Mouse (Mus musculus): ENCODE data around the gene Rora. TPM values are rescaled to one million over a fixed set of nuclear protein-coding genes. Genes with fewer than 3 reads are reported as not detected.

Gene Rora
- total RNA-seq, 1 experiment from 2014 or later, result 3.4 TPM

DNA sequence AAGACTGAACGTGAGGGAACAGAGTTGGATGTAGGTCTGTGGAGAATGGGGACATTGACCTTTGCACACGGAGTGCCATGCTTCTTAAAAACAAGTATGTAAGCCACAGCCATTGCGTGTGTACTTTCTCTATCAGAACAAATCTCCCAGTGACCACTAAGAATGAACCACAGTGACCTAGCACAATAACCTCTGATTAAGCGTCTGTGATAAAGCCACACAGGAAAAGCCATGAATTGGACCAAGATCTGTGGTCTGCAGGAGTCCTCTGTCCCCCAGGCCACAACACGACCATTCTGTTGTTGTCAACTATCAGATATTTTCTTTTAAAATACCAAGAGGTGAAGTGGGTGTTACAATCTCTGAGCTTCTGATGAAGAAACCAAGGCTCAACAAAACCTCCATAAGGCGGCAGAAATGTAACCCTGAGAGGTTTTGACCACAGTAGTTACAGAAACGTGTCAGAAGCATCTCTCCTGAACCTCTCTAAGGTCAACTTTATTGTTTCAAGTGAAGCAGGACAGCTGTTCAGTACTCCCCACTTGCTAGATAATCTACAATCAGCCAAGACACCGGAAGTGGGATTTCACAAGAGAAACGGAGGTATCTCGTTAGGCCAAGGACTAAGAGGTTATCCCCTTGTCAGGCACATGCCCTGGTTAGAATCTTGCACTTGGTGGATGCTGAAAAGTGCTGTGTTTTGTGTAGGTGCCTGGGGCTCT, 666.5 kb downstream of the Rora start:
- ATAC-seq (replicated peaks; ENCODE audit: insufficient number of reproducible peaks, low FRiP score, low TSS enrichment, poor library complexity, severe bottlenecking), result peak; percentile 50; the same call in 1 of the 2 replicates

DNA sequence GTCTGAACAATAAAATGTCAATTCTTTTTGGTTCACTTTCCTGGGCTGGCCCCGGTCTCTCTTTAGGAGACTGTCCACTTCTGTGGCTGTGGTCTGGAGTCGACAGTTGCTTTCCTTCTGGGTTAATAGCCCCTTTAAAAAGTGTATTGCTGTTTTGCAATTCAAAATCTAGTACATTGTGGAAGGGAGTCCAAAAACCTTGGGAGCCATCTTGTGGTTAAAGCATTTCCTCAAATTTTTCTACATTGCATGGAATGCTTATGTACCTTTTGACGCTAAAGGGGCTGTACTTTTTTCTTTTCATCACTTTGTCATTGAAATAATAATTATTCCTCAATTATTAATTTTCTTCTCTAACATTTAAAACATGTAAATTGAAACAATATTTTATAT, 667.0 kb downstream of the Rora start:
- no peak for ATAC-seq (replicated peaks; ENCODE audit: insufficient number of reproducible peaks, low FRiP score, low TSS enrichment, poor library complexity, severe bottlenecking)

DNA sequence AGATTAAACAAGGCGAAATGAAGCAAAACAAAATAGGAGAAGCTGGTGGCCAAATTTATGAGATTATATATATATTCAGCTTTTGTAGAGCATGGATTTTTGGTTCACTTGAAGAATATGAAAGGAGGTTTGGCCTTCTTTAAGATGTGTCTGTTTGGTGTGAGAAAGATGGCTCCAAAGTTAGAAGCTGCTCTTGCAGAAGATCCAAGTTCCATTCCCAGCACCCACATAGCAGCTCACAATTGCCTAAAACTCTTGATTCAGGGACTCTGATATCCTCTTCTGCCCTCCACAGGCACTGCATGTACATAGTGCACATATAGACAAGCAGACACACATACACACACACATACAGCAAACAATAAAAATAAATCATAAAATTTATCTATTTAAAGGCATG, 668.4 kb downstream of the Rora start:
- ATAC-seq (replicated peaks; ENCODE audit: insufficient number of reproducible peaks, low FRiP score, low TSS enrichment, poor library complexity, severe bottlenecking), result no peak

DNA sequence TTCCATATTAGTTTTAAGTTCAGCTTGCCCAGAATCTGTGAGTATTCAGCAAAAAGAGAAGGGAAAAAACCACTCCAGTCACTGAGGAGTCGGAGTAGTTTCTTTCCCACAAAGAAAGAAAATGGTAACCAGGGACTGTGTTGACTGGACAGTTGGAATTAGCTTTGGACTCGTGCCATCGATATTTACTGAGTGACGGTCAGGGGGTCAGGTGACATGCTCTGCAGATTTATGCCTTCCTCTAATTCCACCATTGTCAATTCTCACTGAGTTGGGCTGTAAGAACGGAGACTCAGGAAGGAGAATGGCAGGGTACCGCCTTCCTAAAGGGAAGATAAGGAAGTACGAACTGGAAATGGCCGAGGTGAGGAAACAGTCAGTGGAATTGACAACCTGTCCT, 670.2 kb downstream of the Rora start:
- no peak for ATAC-seq (replicated peaks; ENCODE audit: insufficient number of reproducible peaks, low FRiP score, low TSS enrichment, poor library complexity, severe bottlenecking)

DNA sequence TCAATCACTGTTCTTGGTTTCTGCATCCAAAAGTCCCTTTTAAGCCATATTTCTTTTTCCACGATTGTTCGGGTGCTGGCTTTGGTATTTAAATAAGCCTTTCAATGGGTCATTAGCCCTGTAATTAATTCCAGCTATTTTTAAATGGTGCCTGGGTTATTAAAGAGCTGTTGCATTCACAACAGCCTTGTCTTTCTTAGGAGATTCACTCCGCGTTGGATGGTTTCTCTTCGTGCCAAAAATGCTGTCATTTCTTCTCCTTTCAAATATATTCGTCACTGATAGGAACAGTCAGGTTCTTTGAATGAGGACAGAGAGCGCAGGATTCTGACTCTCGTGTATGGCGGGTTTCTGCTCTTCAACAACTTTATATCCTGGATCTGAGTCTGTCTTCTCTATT, 673.5 kb downstream of the Rora start:
- no peak for ATAC-seq (replicated peaks; ENCODE audit: insufficient number of reproducible peaks, low FRiP score, low TSS enrichment, poor library complexity, severe bottlenecking)

DNA sequence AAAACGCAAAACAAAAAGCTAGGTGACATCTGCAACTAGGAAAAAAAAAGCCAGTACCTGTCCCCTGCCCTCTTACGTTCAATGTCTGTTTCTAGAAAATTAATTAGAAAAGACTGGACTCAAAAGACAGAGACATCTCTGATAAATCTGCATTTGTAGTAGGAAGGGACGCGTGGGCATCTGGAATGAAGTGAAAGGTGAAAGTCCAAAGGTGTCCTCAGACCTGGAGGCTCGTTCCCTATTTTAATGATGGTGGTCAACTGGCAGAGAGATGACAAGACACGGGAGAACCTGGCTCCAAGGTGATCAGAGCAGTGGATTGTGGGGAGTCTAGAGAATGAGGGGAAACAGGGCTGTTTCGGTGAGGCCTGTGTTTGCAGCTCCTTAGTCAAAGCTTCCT, 674.0 kb downstream of the Rora start:
- no peak for ATAC-seq (replicated peaks; ENCODE audit: insufficient number of reproducible peaks, low FRiP score, low TSS enrichment, poor library complexity, severe bottlenecking)

DNA sequence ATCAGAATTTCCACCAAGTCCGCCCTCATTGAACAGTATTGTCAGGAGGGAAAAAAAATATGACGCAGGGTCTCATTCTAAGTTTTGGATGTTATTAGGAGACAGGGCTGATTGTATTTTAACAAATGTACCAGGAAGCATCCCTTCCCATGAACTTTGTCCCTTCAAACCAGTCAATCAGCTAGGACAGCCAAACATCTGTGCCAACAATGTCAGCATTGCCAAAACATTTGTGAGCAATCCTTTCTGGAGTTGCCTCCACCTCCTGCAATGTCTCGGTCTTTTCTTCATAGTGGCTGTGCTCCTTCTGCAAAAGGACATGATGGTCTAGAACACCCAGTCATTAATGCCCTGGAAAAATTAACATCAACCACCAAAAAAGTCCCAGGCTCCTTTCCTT, 678.2 kb downstream of the Rora start:
- ATAC-seq (replicated peaks; ENCODE audit: insufficient number of reproducible peaks, low FRiP score, low TSS enrichment, poor library complexity, severe bottlenecking), result no peak

DNA sequence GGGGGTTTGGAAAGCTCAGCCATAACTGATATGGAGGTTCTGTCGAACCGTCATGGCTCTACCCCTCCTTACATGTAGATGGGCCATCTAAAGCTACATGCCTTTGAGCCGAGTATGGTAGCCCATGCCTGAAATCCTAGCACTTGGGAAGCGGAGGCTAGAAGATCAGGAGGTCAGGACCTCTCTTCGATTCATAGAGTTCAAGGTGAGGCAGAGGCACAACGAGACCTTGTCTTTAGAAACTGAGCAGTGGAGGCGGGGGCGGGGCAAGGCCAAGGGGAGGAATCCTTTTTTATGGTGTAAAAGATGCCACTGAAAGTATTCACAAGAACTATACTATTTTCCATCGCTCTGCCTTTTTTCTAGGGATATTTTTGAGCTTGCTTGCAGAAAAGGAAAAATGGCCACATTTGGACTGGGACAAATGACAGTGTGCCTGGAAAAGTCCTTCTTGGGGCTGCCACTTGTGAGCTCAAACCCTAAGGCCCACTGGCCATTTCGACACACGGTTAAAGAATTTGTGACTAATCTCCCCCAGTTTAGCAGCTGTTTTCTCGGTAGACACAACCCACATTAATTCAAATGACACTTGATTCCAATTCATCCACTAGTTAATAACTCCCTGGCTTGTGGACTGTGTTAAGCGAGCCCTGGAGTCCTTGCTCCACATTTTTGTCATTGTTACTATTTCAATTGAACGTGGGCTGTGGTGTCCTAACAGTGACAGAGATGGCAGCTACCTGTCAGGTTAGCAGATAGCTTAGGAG, 679.4 kb downstream of the Rora start:
- no peak for ATAC-seq (replicated peaks; ENCODE audit: insufficient number of reproducible peaks, low FRiP score, low TSS enrichment, poor library complexity, severe bottlenecking)

DNA sequence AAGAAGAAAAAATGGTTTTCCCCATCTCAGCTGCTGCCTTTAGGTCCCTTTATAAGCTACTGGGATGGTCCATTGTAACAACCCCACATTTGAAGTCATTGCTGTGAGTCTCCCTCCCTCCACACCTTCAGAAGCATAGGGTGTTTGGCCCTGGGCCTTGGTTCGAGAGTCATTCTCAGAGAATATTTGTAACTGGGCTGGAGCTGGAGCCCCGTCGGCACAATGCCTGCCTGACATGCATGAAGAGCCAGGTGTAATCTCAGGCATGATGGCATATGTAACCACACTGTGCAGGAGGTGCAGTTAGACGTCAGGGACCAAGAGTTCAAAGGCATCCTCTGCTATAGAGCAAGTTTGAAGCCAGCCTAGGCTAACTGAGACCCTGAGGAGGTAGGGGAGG, 680.1 kb downstream of the Rora start:
- no peak for ATAC-seq (replicated peaks; ENCODE audit: insufficient number of reproducible peaks, low FRiP score, low TSS enrichment, poor library complexity, severe bottlenecking)

DNA sequence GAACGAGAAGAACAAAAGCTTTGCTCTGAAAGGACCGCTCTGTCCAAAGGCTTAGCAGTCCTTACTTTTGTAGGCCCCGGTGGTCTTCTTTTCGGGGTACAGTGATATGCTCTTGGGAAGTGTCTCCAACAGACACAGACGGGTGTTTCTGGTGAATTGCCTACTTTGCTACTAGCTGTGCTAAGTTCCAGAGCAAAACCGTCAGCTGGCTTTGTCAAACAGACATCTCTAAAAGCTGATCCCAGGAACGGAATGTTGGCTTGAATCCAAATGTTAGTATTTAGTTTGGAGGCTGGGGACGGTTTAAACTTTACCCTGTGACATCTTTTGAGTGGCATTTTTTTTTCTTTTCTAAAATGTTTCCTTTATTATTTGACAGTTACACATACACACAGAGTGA, 680.5 kb downstream of the Rora start:
- no peak for ATAC-seq (replicated peaks; ENCODE audit: insufficient number of reproducible peaks, low FRiP score, low TSS enrichment, poor library complexity, severe bottlenecking)

DNA sequence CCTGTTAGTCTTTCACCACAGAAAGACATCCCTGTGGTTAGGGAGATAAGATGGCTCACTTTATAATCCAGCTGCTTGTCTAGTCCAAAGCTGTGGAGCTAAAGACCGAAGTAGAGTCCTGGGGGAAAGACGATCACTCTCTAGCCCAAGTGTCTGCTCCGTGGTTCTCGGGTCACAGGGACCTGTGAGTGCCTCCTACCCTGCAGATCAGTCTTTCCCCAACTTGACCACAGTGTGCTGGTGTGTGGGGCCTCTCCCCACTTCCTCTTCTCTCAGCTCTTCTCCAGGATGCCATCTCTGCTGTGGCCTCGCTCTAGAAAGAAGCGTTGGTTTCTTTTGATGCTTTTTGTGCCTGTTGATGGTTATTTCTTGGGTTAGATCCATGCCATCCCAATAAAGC, 682.5 kb downstream of the Rora start:
- peak; percentile 71 for ATAC-seq (replicated peaks; ENCODE audit: insufficient number of reproducible peaks, low FRiP score, low TSS enrichment, poor library complexity, severe bottlenecking)

DNA sequence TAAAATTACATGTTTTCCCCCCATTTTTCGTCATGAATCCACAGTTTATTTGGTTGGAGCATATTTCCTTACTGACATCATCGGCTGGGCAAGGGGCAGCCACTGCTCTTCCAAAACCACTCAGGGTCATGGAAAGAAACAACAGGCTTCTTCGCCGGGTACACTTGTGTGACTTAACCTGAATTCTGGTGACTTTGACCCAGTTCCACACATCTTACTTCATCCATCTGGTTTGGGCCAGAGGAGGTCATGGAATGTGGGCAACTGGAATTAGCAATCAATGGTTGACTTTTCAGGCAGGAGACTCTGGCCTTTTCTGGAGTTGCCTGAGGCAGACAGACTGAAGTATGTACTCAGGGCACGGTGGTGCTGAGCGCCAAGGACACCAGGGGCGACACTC, 685.6 kb downstream of the Rora start:
- no peak for ATAC-seq (replicated peaks; ENCODE audit: insufficient number of reproducible peaks, low FRiP score, low TSS enrichment, poor library complexity, severe bottlenecking)

DNA sequence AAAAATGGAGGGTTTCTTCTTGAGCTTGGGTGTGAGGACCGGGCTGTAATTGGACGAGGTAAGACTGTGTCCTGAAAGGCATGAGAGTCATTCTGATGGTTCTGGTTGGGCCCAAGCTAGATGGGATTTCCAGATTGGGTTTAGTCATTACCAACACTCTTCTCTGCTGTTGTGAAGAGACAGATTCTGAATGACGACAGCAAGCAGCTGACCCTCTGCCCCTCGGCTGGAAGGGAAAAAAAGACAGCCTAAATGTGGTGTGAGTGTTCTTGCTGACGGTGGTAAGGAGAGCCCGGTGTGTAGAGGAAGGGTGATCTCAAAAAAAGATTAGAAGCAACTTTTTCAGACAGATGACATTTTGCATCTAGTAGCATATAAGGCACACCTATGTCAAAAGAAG, 686.2 kb downstream of the Rora start:
- no peak for ATAC-seq (replicated peaks; ENCODE audit: insufficient number of reproducible peaks, low FRiP score, low TSS enrichment, poor library complexity, severe bottlenecking)

DNA sequence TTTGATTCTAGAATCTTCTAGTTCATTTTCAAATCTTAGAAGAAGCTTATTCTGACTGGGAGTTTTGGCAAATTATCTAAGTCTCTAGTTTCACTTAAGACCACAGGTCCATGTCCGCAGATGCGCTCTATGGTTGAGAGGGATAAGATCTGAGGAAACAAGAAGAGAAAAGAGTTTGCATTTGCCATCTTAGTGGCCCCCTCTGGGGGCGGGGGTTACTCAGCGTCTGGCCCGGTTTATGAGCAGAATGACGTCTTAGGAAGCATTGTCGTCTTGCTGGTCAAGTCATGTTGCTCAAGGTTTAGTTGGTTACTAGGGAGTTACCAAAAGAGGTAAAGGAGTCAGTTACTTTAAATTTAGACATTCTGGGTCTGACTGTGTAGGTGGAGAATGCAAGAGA, 686.8 kb downstream of the Rora start:
- ATAC-seq (replicated peaks; ENCODE audit: insufficient number of reproducible peaks, low FRiP score, low TSS enrichment, poor library complexity, severe bottlenecking), result no peak

DNA sequence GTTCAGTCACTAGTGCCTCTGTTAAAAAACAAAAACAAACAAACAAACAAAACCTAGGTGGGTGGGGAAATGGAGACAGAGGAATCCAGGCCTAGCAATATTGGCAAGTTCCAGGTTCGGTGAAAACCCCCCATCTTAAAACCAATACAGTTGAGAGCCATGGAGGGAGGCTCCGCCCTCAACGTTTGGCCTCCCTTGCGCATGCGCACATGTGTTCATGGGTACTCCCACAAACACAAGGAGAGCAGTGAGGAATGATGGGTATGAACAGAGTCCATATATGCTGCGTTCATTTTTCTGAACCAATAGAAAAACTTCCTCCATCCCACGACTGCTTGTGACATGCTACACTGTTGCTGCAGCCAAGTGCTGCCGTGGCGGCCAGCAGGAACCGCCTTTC, 690.3 kb downstream of the Rora start:
- ATAC-seq (replicated peaks; ENCODE audit: insufficient number of reproducible peaks, low FRiP score, low TSS enrichment, poor library complexity, severe bottlenecking), result no peak

DNA sequence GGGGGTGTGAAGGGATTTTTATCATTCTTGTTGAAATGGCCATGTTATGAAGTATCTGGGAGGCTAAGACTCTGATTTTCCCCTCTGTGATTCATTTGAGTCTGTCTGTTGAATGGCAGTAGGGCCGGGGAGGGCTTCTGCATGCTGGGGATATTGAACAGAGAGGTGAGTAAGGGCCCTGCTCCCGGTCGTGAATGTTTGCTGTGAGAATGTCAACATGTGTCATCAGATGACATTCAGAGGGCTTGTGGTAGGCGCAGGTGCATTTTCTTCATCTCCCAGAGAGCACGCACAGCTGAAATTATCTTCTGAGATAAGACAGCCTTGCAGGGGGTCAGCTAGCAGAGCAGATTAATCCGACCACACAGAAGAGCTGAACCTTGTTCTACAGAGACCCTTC, 692.0 kb downstream of the Rora start:
- no peak for ATAC-seq (replicated peaks; ENCODE audit: insufficient number of reproducible peaks, low FRiP score, low TSS enrichment, poor library complexity, severe bottlenecking)

DNA sequence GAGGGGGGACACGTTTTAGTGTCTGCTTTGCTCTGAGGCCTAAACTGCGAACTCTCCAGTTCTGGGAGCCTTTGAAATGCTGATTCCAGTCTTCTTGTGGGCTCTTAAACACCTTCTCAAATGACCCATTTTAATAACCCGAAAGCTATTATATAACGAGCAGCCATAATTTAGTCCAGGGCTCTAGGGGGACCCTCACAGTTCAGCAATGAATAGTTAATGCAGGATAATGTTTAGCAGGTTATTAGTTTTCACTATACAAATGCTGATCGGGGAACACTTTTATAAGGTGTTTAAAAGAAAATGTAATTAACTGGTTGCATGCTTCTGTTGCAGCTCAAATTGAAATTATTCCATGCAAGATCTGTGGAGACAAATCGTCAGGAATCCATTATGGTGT, 694.2 kb downstream of the Rora start:
- ATAC-seq (replicated peaks; ENCODE audit: insufficient number of reproducible peaks, low FRiP score, low TSS enrichment, poor library complexity, severe bottlenecking), result no peak

DNA sequence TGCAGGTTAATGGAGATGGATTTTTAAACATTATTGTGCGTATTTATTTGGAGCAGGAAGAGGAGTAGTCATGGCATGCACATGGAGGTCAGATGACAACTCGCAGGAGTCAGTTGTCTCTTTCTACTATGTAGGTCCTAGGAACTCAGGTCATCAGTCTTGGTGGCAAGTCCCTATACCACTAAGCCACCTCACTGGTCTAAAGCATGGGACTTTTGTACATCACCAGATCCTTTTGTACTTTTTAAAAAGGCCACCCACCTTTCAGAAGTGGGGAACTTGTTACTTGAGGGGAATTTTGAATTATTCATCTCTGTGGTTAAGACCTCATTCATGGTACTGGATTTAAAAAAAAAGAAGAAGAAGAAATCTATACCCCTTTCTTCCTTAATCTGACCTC, 696.0 kb downstream of the Rora start:
- no peak for ATAC-seq (replicated peaks; ENCODE audit: insufficient number of reproducible peaks, low FRiP score, low TSS enrichment, poor library complexity, severe bottlenecking)

DNA sequence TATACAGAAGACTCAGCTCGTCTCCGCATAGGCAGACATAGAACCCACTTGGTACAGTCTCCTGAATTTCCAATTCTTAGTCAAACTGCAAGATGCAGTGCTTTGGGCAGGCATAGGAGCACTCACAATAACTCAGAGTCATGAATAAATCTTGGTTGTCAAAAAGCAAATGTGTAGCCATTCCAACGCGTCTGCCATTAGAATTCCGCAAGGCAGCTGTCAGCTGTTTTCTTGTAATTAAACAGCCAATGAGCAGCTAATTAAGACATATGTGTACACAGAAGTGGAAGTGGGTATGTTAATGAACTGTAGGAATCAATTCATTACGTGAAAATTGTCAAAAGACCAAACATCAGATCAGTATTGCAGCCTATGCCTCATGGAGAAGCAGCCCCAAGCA, 700.6 kb downstream of the Rora start:
- no peak for ATAC-seq (replicated peaks; ENCODE audit: insufficient number of reproducible peaks, low FRiP score, low TSS enrichment, poor library complexity, severe bottlenecking)

DNA sequence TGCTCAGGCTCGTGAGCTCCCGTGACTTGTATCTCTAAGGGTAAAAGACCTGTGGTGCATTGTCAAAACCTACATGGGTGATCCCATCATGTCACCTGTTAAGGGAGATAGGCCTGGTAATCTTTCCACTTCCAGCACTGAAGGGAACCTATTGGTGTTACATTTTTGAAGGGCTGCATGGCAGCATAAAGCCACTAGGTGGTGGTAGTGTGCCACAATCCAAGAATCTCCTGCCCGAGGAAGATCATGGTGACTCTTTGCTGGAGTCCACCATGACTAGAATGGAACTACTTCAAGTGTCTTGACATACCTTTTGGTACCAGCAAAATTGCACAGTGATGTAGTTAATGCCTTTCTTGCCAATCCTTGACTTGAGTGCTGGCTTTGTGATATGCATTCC, 704.2 kb downstream of the Rora start:
- peak; percentile 62; the same call in 1 of the 2 replicates for ATAC-seq (replicated peaks; ENCODE audit: insufficient number of reproducible peaks, low FRiP score, low TSS enrichment, poor library complexity, severe bottlenecking)

Measured in monocyte, adult 5-6 weeks (primary cell).